Mouse (Mus musculus) heart, embryonic 16.5 days (tissue): Measurements from ENCODE around the gene Rab3b. TPM values are rescaled to one million over a fixed set of nuclear protein-coding genes. Genes with fewer than 3 reads are reported as not detected.

ENCODE experiments used
- ATAC-seq: fragments of 200-750 bp; cut with Nextera tagmentation; replicated peaks from 2 replicates; pipeline ENCODE4 v1.8.0; 2017; ENCODE audit warnings: moderate number of reproducible peaks; ENCODE audit not compliant: insufficient read depth, low FRiP score; ENCODE audit errors: extremely low read depth
- H3K27ac ChIP-seq: fragments of 300-500 bp; sonication (generic); 2 replicates; pipeline ENCODE4 v1.5.1; 2014; ENCODE audit warnings: mild to moderate bottlenecking, low read length, control low read depth, moderate library complexity
- H3K27me3 ChIP-seq: fragments of 300-500 bp; sonication (generic); 2 replicates; pipeline ENCODE4 v1.6.1; 2014; ENCODE audit warnings: low read length, mixed read lengths; ENCODE audit not compliant: control insufficient read depth, insufficient read depth
- H3K36me3 ChIP-seq: fragments of 300-500 bp; sonication (generic); 2 replicates; pipeline ENCODE4 v1.6.1; 2014; ENCODE audit not compliant: control insufficient read depth, insufficient read depth
- H3K4me1 ChIP-seq: fragments of 300-500 bp; sonication (generic); 2 replicates; pipeline ENCODE4 v1.6.1; 2014; ENCODE audit warnings: low read length, mixed read lengths; ENCODE audit not compliant: control insufficient read depth, insufficient read depth
- H3K4me2 ChIP-seq: fragments of 300-500 bp; sonication (generic); 2 replicates; pipeline ENCODE4 v1.6.1; 2014; ENCODE audit warnings: low read depth, mild to moderate bottlenecking, control low read depth, low read length
- H3K4me3 ChIP-seq: fragments of 300-500 bp; sonication (generic); 2 replicates; pipeline ENCODE4 v1.5.1; 2014; ENCODE audit warnings: mild to moderate bottlenecking, control low read depth, low read length
- H3K9ac ChIP-seq: fragments of 300-500 bp; sonication (generic); 2 replicates; pipeline ENCODE4 v1.6.1; 2014; ENCODE audit warnings: low read length, control low read depth
- H3K9me3 ChIP-seq: fragments of 300-500 bp; sonication (generic); replicated peaks from 2 replicates; pipeline ENCODE4 v1.6.1; 2016; ENCODE audit warnings: low read length; ENCODE audit not compliant: control insufficient read depth
- whole genome bisulfite sequencing: fragments of 180-500 bp; shearing (Covaris S2); extraction: QIAGEN DNeasy Blood & Tissue Kit; methylation state at CpG from one replicate; pipeline ENCODE4 v1.1.7; 2014; 5-methylcytosine and 5-hydroxymethylcytosine counted together
- polyA plus RNA-seq: library from polyadenylated mRNA; unstranded; fragments of >200 nt; fragmentation: Nextera tagmentation; extraction: Ambion mirVana; gene quantifications from 2 replicates; pipeline ENCODE4 v1.2.1, GENCODE M21; 2015

Rab3b gene
- polyA plus RNA-seq, 1 experiment from 2014 or later: 4.6 TPM

DNA sequence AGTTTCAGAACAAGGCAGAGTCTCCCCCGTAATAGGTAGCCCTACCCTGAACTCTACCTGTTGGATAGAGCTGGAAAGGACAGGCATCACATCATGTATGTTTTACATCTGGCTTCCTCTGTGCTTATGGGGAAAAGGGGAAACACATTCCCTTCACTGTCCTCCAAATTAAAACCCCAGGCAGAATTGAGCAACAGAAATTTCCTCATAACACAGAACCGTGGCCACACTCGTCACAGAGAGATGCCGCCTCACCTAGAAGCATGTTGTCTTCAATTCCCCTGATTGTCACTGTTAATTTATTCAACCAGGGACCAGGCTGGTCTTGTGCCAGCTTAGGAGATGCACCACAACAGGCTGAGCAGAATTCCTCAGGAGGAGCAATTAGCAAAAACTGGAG, 72.8 kb downstream of the Rab3b start:
- H3K4me1 ChIP-seq: no peaks in the 10 kb centered on the region
- no peak overlapping the region for H3K4me3 ChIP-seq
- H3K27ac ChIP-seq: no peak overlapping the region
- no peak overlapping the region for H3K4me2 ChIP-seq
- H3K9ac ChIP-seq: no peak overlapping the region
- no peaks in the 10 kb centered on the region for H3K27me3 ChIP-seq
- H3K36me3 ChIP-seq: no peaks in the 10 kb centered on the region
- no peaks in the 10 kb centered on the region for H3K9me3 ChIP-seq
- 78% methylated on average over 4 of the region's 4 CpGs for WGBS
- ATAC-seq: no peak

DNA sequence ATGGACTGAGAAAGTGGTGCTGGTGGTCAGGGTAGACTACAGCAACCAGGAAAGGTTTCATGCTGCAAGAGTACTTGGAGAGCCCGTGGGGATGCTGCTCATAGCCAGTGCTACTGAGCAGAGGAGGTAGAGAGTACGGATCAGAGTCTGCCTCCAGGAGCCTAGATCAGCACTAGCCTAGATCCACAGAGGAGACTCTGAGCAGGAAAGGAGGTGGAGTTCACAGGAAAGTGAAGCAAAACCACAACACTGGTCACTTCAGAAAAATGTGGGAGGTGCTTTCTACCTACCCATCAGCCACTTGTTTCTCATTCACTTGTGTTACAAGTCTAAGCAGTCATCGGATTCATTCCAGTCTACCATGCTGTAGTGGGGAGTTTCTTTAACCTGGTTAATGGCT, 80.8 kb downstream of the Rab3b start:
- Histone ChIP-seq H3K4me3 (no peak overlapping the region), H3K9me3 (no peaks in the 10 kb centered on the region), H3K4me1 (no peaks in the 10 kb centered on the region), H3K36me3 (no peaks in the 10 kb centered on the region), H3K27ac (no peak overlapping the region), H3K27me3 (no peaks in the 10 kb centered on the region), H3K9ac (no peak overlapping the region), H3K4me2 (no peak overlapping the region)
- no peak for ATAC-seq
- WGBS: 76% methylated on average over 3 of the region's 3 CpGs

DNA sequence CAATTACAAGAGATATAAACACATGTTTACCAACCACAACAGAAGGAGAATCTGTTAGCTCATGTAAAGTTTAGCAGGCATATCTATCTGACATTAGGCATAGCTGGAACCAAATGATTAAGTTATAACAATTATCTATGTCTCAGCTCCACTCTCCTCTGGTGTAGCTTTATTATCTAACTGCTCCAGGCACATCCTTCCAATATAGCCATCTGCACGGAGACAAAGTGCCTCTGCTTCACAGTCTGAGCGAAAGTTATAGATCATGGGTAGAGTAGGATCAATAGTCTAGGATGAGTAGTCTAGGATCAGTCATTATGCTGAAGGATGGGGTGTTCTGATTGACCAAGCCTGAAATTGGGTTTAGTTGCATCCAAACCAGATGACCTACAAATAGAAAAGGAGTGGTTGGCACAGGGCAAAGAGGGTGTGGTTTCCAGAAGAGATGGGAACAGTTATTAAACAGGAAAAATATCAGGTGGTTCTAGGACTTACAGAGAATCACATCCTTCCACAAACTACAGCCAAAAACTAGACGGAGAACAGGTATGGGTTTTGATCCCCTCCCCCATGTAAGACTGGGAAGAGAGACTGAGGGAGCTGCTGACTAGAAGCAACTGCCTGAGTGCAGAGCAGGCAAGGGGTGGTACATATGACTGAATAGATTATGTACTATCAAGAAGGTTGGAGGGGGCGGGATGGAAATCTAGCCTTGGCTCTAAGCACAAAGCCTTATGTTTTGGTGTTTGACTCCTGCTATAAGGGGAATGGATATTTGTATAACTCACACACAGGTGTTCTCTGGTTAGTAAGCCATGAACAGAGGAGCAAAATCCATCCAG, 82.0 kb downstream of the Rab3b start:
- Histone ChIP-seq H3K27ac (no peak overlapping the region), H3K27me3 (no peaks in the 10 kb centered on the region), H3K9ac (no peak overlapping the region), H3K4me2 (no peak overlapping the region), H3K36me3 (no peaks in the 10 kb centered on the region), H3K4me3 (no peak overlapping the region), H3K4me1 (no peaks in the 10 kb centered on the region), H3K9me3 (no peaks in the 10 kb centered on the region)
- no peak for ATAC-seq
- 76% methylated on average over 4 of the region's 4 CpGs for WGBS

DNA sequence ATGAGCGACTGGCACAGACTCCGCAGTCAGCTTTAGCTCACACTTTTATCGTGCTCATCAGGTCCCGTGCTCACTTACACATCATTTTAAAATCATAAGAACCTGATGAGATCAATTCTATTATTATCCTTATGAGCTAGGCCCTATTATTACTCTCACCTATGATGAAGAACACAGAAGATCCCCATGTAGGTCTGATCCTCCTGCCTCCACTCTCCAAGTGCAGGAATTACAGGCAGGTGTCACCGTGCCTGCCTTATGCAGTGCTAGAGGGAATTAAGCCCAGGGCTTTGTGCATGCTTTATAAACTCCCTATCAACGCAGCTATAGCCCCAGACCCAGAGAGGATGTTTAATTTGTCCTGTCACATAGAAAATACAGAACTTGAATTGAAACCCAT, 84.2 kb downstream of the Rab3b start:
- no peaks in the 10 kb centered on the region for H3K36me3 ChIP-seq
- no peak overlapping the region for H3K4me2 ChIP-seq
- no peak overlapping the region for H3K9ac ChIP-seq
- H3K27ac ChIP-seq: no peak overlapping the region
- no peaks in the 10 kb centered on the region for H3K27me3 ChIP-seq
- 73% methylated on average over 6 of the region's 6 CpGs for WGBS
- H3K9me3 ChIP-seq: no peaks in the 10 kb centered on the region
- no peaks in the 10 kb centered on the region for H3K4me1 ChIP-seq
- no peak overlapping the region for H3K4me3 ChIP-seq
- ATAC-seq: no peak

DNA sequence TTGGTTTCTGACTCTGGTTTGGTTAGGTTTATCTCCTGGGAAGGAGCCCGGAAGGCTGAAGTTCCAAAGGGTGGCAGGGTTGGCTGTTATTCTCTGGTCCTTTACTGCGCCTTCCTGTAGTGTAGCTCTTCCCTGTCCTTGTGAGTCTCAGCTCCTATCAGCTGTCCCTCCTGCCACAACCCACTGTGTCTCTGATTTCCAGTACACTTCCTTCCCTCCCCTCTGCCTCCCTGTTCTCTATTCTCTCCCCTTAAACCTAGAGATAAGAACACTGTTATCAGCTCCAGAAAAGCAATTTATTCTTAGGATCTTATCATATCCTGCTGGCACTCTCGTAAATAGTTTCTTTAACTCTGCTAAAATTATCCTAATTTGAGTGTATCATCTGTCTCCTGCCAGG, 90.7 kb downstream of the Rab3b start:
- no peak; the same call in 1 of the 2 replicates for ATAC-seq

DNA sequence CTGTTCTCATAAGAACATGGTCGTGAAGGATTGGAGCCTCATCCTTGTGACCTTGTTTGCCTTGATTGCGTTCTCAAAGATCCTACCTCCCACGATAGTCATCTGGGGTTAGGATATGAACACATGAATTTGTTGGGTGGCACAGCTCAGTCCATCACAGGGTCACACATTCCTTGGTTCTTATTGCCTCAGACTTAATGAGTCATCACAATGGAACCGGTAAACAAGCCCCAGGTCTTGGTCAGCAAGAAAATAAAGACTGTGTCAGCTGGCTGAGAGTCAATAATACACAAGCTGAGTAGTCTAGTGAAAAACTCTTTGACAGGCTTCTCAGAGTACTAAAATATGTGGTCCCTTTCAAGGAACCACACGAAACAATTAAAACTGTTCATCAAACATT, 92.2 kb downstream of the Rab3b start:
- WGBS: 76% methylated on average over 5 of the region's 5 CpGs
- no peak overlapping the region for H3K9ac ChIP-seq

More for the DNA sequence above, 90.7 kb downstream of the Rab3b start:
- no peaks in the 10 kb centered on the region for H3K36me3 ChIP-seq
- no peak overlapping the region for H3K27ac ChIP-seq
- no peak overlapping the region for H3K9ac ChIP-seq
- no peak overlapping the region for H3K4me2 ChIP-seq
- 13% methylated on average over 3 of the region's 3 CpGs for WGBS
- no peak overlapping the region for H3K4me3 ChIP-seq
- no peaks in the 10 kb centered on the region for H3K9me3 ChIP-seq
- H3K27me3 ChIP-seq: no peaks in the 10 kb centered on the region
- H3K4me1 ChIP-seq: peaks cover 11% of the 10 kb centered on the region

DNA sequence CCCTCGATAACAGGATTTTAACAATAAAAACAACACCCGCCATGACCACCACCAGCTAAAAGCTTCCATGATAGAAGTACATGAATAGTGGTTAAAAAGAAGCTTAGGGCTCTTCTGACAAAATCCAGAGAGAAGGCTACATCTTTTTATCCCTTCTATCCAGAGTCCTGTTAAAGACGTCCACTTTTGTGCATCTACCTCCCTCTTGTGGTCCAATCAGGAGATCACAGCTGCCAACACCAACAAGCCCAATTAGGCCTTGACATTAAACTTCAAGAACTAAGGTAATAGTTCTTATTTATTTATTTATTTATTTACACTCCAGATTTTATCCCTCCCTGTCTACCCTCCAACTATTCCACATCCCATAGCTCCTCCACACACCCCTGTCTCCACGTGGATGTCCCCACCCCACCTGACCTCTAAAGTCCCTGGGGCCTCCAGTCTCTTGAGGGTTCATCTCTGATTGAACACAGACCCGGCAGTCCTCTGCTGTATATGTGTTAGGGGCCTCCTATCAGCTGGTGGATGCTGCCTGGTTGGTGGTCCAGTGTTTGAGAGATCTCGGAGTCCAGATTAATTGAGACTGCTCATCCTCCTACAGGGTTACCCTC, 97.7 kb downstream of the Rab3b start:
- Histone ChIP-seq H3K4me3 (no peak overlapping the region), H3K27me3 (no peaks in the 10 kb centered on the region), H3K4me2 (no peak overlapping the region), H3K9ac (no peak overlapping the region), H3K27ac (no peak overlapping the region), H3K4me1 (peaks cover 5% of the 10 kb centered on the region; the same call in 1 of the 2 replicates), H3K9me3 (no peaks in the 10 kb centered on the region), H3K36me3 (no peaks in the 10 kb centered on the region)
- WGBS: 35% methylated on average over 6 of the region's 6 CpGs
- no peak for ATAC-seq

More for the DNA sequence above, 92.2 kb downstream of the Rab3b start:
- H3K27me3 ChIP-seq: no peaks in the 10 kb centered on the region
- H3K4me1 ChIP-seq: peaks cover 11% of the 10 kb centered on the region
- H3K4me3 ChIP-seq: no peak overlapping the region
- H3K27ac ChIP-seq: no peak overlapping the region
- H3K4me2 ChIP-seq: no peak overlapping the region
- ATAC-seq: no peak
- no peaks in the 10 kb centered on the region for H3K9me3 ChIP-seq
- H3K36me3 ChIP-seq: no peaks in the 10 kb centered on the region

DNA sequence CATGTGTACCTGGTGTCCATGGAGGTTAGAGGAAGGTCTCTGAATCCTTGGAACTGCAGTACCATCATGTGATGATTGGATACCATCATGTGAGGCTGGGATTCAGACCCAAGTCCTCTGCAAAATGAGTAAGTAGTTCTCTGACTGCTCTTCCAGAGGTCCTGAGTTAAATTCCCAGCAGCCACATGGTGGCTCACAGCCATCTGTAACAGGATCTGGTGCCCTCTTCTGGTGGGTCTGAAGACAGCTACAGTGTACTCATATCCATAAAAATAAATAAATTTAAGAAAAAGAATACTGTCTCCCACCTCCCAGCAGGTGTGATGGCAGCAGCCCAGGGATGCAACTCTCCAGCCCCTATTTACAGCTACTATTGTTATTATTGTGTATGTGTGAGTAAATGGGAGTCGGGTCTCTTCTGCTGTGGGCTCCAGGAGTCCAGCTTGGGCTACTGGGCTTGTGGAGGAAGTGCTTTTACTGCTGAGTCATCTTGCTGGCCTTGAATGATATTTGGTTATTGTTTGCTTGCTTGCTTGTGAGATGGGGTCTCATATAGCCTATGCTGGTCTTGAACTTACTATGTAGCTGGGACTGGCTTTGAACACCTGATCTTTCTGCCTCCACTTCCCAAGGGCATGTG, 108.1 kb downstream of the Rab3b start:
- 86% methylated on average over 1 of the region's 1 CpGs for WGBS
- Histone ChIP-seq H3K9me3 (no peaks in the 10 kb centered on the region), H3K36me3 (no peaks in the 10 kb centered on the region), H3K27me3 (no peaks in the 10 kb centered on the region), H3K27ac (no peak overlapping the region), H3K4me3 (no peak overlapping the region), H3K4me2 (no peak overlapping the region), H3K4me1 (no peaks in the 10 kb centered on the region), H3K9ac (no peak overlapping the region)
- ATAC-seq: no peak

DNA sequence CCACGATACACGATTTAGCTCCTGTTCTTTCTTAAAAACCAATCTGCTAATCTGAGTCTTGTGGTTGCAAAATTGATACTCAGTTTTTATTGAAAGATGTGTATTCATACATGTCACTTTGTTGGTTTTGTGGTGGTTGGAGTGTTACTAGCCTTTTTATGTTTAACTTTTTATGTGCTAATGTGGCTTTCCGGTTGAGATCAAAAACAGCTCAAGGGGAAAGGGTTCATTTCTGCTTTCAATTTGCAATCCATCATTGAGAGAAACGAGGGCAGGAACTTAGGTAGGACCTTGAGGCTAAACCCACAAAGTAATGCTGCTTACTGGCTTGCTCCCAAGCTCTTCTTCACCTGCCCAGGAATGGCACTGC, 108.6 kb downstream of the Rab3b start:
- H3K36me3 ChIP-seq: no peaks in the 10 kb centered on the region
- ATAC-seq: no peak
- 71% methylated on average over 4 of the region's 4 CpGs for WGBS

More for the DNA sequence above, 108.6 kb downstream of the Rab3b start:
- Histone ChIP-seq H3K9ac (no peak overlapping the region), H3K9me3 (no peaks in the 10 kb centered on the region), H3K27me3 (no peaks in the 10 kb centered on the region), H3K27ac (no peak overlapping the region), H3K4me1 (no peaks in the 10 kb centered on the region), H3K4me3 (no peak overlapping the region), H3K4me2 (no peak overlapping the region)
